Mouse (Mus musculus) liver, embryonic 14.5 days (tissue): ENCODE results near the gene Ube2e1. TPM values are rescaled to one million over a fixed set of nuclear protein-coding genes. Genes with fewer than 3 reads are reported as not detected.

Source experiments
- ATAC-seq: fragments of 200-750 bp; cut with Nextera tagmentation; 2 replicates; pipeline ENCODE4 v1.8.0; 2017; ENCODE audit warnings: moderate number of reproducible peaks, mild to moderate bottlenecking, moderate library complexity; ENCODE audit not compliant: insufficient read depth
- DNase-seq, 3 experiments: peaks; one replicate each; pipeline ENCODE4 v3.0.0-alpha.2; 2012 to 2013; ENCODE audit warnings: low read depth in 3 of 3, low spot score in 3 of 3
- H3K27ac ChIP-seq: fragments of 300-500 bp; sonication (generic); 2 replicates; pipeline ENCODE4 v1.5.1; 2014; ENCODE audit warnings: moderate library complexity, mild to moderate bottlenecking, control low read depth, inconsistent platforms
- H3K27me3 ChIP-seq: fragments of 300-500 bp; sonication (generic); 2 replicates; pipeline ENCODE4 v1.6.1; 2014; ENCODE audit warnings: mild to moderate bottlenecking, low read length, moderate library complexity; ENCODE audit not compliant: control insufficient read depth, insufficient read depth
- H3K36me3 ChIP-seq: fragments of 300-500 bp; sonication (generic); replicated peaks from 2 replicates; pipeline ENCODE4 v1.6.1; 2014; ENCODE audit warnings: low read depth; ENCODE audit not compliant: control insufficient read depth, insufficient read depth
- H3K4me1 ChIP-seq, 2 experiments: fragments of 200-500 bp in 1 of 2; fragments of 300-500 bp in 1 of 2; sonication (generic) in 1 of 2; replicated peaks; 2 replicates each; pipeline ENCODE4 v1.6.1; 2012 to 2014; ENCODE audit warnings: antibody characterized with exemption in 1 of 2, inconsistent platforms in 1 of 2, low read length in 1 of 2; ENCODE audit not compliant: control insufficient read depth in 2 of 2, insufficient read depth in 2 of 2
- H3K4me2 ChIP-seq: fragments of 300-500 bp; sonication (generic); 2 replicates; pipeline ENCODE4 v1.6.1; 2014; ENCODE audit warnings: low read depth, mild to moderate bottlenecking, control low read depth, moderate library complexity
- H3K4me3 ChIP-seq, 2 experiments: fragments of 200-500 bp in 1 of 2; fragments of 300-500 bp in 1 of 2; sonication (generic) in 1 of 2; 2 replicates each; pipeline ENCODE4 v1.5.1; 2012 to 2014; ENCODE audit warnings: low read depth in 2 of 2, low read length in 2 of 2, mild to moderate bottlenecking in 2 of 2, control low read depth in 1 of 2, inconsistent platforms in 1 of 2, moderate library complexity in 1 of 2; ENCODE audit not compliant: insufficient read depth in 1 of 2
- H3K9ac ChIP-seq: fragments of 300-500 bp; sonication (generic); replicated peaks from 2 replicates; pipeline ENCODE4 v1.6.1; 2014; ENCODE audit warnings: mild to moderate bottlenecking, control low read depth, moderate library complexity
- H3K9me3 ChIP-seq: fragments of 300-500 bp; sonication (generic); 2 replicates; pipeline ENCODE4 v1.6.1; 2016; ENCODE audit warnings: low read length, mixed read lengths; ENCODE audit not compliant: control insufficient read depth
- CTCF ChIP-seq: IDR thresholded peaks from 2 replicates; pipeline ENCODE4 v1.5.1; 2016; ENCODE audit warnings: antibody characterized with exemption, low read depth, control low read depth
- EP300 ChIP-seq: IDR thresholded peaks from 2 replicates; pipeline ENCODE4 v1.6.1; 2016; ENCODE audit warnings: antibody characterized with exemption, low read depth
- WGBS: fragments of 180-500 bp; shearing (Covaris S2); extraction: QIAGEN DNeasy Blood & Tissue Kit; methylation state at CpG from one replicate; pipeline ENCODE4 v1.1.7; 2014; ENCODE audit not compliant: insufficient replicate concordance; 5-methylcytosine and 5-hydroxymethylcytosine counted together
- polyA plus RNA-seq, 2 experiments: library from polyadenylated mRNA; depleted of rRNA in 1 of 2; stranded (reverse) in 1 of 2; unstranded in 1 of 2; fragments of >200 nt; fragmentation: Nextera tagmentation in 1 of 2; extraction: Ambion mirVana in 1 of 2; gene quantifications; 2 replicates each; pipeline versions ENCODE4 v1.2.1 to v1.2.3; 2012 to 2014

Ube2e1 gene
- polyA plus RNA-seq, 2 experiments: 11.6 to 20.9 TPM

GRCm38 (mm10) chr14:18355514-18356190 is 24.0 kb upstream of the Ube2e1 start:
- Histone ChIP-seq H3K36me3 (no peaks in the 10 kb centered on the region), H3K9me3 (no peaks in the 10 kb centered on the region), H3K4me2 (no peak overlapping the region), H3K27me3 (no peaks in the 10 kb centered on the region), H3K4me1 (no peaks in the 10 kb centered on the region), H3K4me3 (no peak overlapping the region), H3K27ac (no peak overlapping the region), H3K9ac (no peak overlapping the region)
- ATAC-seq (no peak), DNase-seq (no peak)
- 53% methylated on average over 6 of the region's 6 CpGs for WGBS
- TF ChIP-seq EP300: no peak

- Histone ChIP-seq H3K27ac (no peak overlapping the region), H3K27me3 (no peaks in the 10 kb centered on the region), H3K4me1 (no peaks in the 10 kb centered on the region), H3K4me3 (no peak overlapping the region), H3K4me2 (no peak overlapping the region), H3K36me3 (no peaks in the 10 kb centered on the region), H3K9ac (no peak overlapping the region), H3K9me3 (no peaks in the 10 kb centered on the region)
- ATAC-seq (no peak), DNase-seq (no peak)
- 41% methylated on average over 3 of the region's 3 CpGs for WGBS
- no peak for TF ChIP-seq CTCF
- no peak for TF ChIP-seq EP300
Measured at GRCm38 (mm10) chr14:18353525-18353924, 21.9 kb upstream of the Ube2e1 start.

GRCm38 (mm10) chr14:18352934-18353333 is 21.3 kb upstream of the Ube2e1 start:
- Histone ChIP-seq H3K4me1 (no peaks in the 10 kb centered on the region), H3K27me3 (no peaks in the 10 kb centered on the region), H3K9me3 (no peaks in the 10 kb centered on the region), H3K36me3 (no peaks in the 10 kb centered on the region), H3K9ac (no peak overlapping the region), H3K4me3 (no peak overlapping the region), H3K4me2 (no peak overlapping the region), H3K27ac (no peak overlapping the region)
- no peak for TF ChIP-seq EP300
- no peak for TF ChIP-seq CTCF
- no peak for ATAC-seq
- DNase-seq: no peak
- WGBS: 47% methylated on average over 3 of the region's 3 CpGs

- no peaks in the 10 kb centered on the region for H3K36me3 ChIP-seq
- 88% methylated on average over 1 of the region's 1 CpGs for WGBS
- no peak overlapping the region for H3K27ac ChIP-seq
- ATAC-seq (no peak), DNase-seq (no peak)
- H3K4me1 ChIP-seq: no peaks in the 10 kb centered on the region
- H3K4me2 ChIP-seq: no peak overlapping the region
- TF ChIP-seq CTCF (no peak), EP300 (no peak)
- H3K27me3 ChIP-seq: no peaks in the 10 kb centered on the region
- H3K9ac ChIP-seq: no peak overlapping the region
- H3K4me3 ChIP-seq: no peak overlapping the region
- no peaks in the 10 kb centered on the region for H3K9me3 ChIP-seq
Measured at GRCm38 (mm10) chr14:18350680-18351079, 19.0 kb upstream of the Ube2e1 start.

DNA sequence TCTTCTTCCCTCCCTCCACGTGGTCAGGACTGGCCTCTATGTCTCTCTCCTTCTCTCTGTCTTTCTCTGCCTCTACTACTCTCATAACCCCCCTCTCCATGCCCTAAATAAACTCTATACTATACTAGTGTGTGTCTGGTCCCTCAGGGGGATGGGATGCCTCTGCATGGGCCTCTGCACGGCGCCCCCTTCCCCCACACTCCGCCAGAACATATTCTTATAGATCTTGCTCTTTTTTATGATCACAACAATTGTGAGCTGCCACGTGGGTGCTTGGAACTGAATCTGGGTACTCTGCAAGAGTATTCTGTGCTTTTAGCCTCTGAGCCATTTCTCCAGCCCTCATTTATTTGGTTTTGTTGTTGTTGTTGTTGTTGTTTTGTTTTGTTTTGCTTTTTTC is 18.2 kb upstream of the Ube2e1 start:
- no peaks in the 10 kb centered on the region for H3K27me3 ChIP-seq
- no peak overlapping the region for H3K27ac ChIP-seq
- no peak overlapping the region for H3K9ac ChIP-seq
- 44% methylated on average over 5 of the region's 5 CpGs for WGBS
- H3K4me3 ChIP-seq: no peak overlapping the region
- no peaks in the 10 kb centered on the region for H3K4me1 ChIP-seq
- ATAC-seq (no peak), DNase-seq (no peak)
- H3K36me3 ChIP-seq: no peaks in the 10 kb centered on the region
- no peaks in the 10 kb centered on the region for H3K9me3 ChIP-seq
- TF ChIP-seq CTCF (no peak), EP300 (no peak)
- H3K4me2 ChIP-seq: no peak overlapping the region
